Mouse (Mus musculus): ENCODE results near the gene Gm38392.

The Gm38392 gene

DNA sequence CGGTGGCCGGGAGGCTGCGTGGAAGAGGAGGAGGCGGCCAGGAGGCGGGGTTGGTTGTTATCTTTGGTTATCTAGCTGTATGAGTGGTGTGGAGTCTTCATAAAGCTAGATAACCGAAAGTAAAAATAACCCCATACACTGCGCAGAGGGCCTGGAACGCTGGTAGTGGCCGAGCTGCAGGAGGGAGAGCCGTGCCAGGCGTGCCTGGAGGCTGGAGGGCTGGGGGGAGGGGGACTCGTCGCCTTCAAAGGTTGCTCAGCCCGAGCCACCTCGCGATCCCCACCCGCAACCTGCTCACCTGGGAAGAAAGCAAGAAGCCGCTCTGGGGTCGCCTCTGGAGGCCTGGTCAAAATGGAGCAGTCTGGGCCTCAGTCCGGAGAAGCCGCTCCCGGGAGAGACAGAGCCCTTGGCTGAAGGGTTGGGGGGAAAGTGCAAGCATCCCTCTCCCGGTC, 71.4 kb downstream of the Gm38392 start:
- peak in 1 of 2 experiments; percentile 55 for DNase-seq (ENCODE audit: low spot score in 2 of 2)

GRCm38 (mm10) chr3:88214971-88215552, 71.9 kb downstream of the Gm38392 start:
- DNase-seq (ENCODE audit: low spot score in 2 of 2), result peak in 1 of 2 experiments; percentile 52

DNA sequence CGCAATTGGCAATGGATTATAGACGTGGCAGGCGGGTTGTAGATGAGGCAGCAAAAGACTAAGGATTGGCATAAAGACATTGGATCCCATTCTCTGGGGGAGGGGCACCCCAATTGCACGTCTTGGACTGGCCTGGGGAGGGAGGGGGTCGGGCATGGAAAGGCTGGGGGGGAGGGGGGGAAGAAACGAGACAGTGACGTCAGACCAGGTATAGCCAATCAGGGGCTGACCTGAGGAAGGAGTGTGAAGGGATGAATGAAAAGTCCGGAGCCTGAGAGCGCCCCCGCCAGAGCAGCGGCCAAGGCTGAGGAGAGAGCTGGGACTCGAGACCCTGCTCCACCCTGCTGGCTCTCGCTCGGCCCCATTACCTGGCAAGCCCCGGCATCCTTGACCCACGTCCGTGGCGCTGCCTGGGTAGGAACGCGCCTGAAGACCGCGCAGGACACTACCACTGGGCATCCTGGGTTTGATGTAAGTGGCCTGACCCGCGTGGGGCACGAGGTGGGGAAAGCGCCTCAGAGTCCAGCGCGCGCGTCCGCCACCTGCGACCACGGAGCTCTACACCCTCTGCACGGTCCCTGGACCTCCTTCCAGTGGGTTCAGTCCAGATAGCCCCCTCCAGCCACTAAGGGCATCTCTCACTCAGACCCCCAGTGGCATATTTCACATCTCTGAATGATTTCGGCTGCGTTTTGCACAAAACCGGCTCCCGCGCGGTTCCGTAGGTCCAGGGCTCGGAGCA, 72.6 kb downstream of the Gm38392 start:
- DNase-seq (ENCODE audit: low spot score in 2 of 2), result peak; percentile 79 to 82

DNA sequence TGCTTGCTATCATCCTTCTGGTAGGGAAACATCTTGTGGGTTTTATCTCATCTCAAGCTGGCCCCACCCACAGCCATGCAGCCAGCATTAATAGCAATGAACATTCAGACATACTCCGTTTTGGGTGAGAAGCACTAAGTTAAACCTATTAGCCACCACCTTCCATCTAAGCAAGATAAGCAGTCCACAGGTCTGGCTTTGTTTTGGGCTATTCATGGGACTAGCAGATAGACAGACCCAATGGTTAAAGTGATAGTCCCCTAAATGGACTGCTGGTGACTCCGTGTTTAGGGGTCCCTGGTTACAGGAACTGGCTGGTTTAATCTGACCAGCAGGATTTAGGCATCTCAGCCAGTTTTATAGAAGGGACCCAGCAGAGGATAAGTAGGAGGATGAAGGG, 74.0 kb downstream of the Gm38392 start:
- DNase-seq (ENCODE audit: low spot score in 2 of 2), result no peak

GRCm38 (mm10) chr3:88212356-88212755, 74.7 kb downstream of the Gm38392 start:
- DNase-seq (ENCODE audit: low spot score in 2 of 2), result peak in 1 of 2 experiments; percentile 5

- peak in 1 of 2 experiments; percentile 5 for DNase-seq (ENCODE audit: low spot score in 2 of 2)
These were observed 76.1 kb downstream of the Gm38392 start for GRCm38 (mm10) chr3:88210918-88211317.

DNA sequence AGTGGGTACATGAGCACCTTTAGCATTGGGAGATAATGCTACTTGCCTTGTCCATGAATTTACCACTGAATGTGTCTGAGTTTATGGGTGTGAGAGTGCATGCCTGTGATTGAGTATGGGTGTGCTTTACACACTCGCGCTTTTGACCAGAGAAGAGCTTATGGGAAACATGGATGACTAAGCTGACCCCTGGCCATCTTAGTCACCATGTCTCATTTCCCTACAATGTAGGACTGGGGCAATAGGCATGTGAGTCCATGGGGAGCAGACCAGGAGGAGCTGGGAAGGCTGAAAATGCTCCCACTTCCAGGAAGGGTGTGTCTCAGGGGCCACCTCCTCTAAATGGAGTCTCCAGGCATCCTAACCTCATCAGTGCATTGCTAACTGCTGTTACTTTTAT, 76.9 kb downstream of the Gm38392 start:
- DNase-seq (ENCODE audit: low spot score in 2 of 2), result peak in 1 of 2 experiments; percentile 9

GRCm38 (mm10) chr3:88209306-88209705, 77.7 kb downstream of the Gm38392 start:
- DNase-seq (ENCODE audit: low spot score in 2 of 2), result peak in 1 of 2 experiments; percentile 16

DNA sequence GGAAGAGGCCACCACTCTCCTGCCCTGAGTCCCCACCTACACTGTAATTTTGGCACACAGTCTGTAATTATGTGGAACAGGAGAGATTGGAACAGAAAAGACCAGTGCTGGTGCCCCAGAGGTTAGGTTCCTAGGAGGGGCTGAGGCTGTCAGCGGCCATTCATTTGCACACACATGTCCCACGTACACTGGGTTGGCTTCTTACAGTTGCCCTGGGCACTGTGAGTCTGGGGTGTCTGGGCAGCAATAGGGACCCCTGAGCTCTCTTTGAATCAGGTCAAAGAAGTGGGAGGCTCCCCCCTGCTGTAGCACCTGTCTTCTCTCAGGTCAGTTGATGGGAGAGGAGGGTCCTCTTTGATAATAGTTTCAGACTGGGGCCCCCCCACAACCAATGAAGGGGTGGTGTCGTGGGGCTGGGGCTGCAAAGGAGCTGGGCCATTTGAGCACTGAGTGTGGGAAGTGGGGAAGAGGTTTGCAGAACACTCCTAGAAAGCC, 78.7 kb downstream of the Gm38392 start:
- peak; percentile 11 to 17 for DNase-seq (ENCODE audit: low spot score in 2 of 2)

GRCm38 (mm10) chr3:88207451-88208100, 79.4 kb downstream of the Gm38392 start:
- peak in 1 of 2 experiments; percentile 30 for DNase-seq (ENCODE audit: low spot score in 2 of 2)

DNA sequence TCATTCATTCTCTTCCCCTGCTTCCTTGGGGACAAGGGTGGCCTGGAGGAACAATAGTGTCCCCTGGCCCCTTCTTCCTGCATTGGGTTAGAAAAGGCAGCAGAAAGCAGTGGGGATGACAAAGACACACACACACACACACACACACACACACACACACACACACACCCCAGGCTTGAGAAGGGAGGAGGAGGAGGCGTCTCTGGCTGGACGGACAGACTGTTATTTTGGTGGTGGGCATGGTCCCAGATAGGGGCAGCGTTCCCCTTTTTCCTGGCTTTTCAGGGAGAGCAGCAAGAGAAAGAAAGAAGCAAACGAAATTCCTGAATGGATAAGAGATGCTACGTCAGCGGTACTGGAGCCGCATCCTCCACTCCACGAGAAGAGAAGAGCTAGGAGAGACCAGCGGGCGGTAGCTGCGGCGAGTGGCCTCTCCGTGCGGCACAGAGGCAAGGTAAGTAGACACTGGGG, 80.1 kb downstream of the Gm38392 start:
- DNase-seq (ENCODE audit: low spot score in 2 of 2), result peak; percentile 75 to 81

GRCm38 (mm10) chr3:88206500-88206899, 80.5 kb downstream of the Gm38392 start:
- peak; percentile 31 to 40 for DNase-seq (ENCODE audit: low spot score in 2 of 2)

DNA sequence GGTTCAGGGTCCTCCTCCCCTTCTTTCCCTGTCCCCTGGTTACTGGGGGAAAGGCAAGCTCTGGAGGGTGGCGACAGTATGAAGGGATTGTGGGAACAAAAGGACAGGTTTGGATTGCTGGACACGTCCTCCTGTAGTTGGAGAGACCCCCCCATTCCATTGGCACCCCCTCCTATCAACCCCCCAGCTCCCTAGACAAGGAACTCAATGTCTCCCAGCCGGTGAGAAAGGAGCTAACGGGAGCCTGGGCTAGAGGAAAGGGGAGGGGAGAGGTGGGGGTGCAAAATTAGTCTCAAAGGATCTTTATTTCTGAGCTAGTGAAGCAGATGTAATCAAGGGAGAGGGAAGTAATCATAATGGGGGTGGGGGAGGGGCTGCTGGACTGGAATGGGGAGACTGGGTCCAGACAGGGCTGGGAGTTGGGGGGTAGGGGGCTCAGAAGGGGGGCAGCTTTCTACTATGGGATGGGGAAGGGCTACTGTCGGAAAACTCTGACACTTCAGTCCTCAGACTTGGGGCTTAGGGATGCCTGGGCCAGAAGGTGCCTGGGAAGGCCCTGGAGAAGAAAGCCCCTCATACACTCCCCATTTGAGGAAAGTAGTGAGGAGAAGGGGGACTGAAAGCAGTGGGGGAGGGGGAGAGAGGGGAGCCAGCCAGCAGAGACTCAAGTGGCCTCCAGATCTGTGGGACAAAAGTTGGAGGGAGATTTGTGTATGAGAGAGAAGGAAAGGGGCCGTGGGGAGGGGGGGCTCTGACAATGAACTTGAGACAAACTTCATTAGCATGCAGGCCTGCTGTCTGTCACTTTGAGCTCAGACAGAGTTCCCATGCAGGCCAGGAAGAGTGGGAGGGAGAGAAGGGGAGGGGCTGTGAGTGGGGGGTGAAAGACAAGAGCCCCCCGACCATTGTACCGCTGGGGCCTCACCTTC, 81.2 kb downstream of the Gm38392 start:
- peak; percentile 9 to 35 for DNase-seq (ENCODE audit: low spot score in 2 of 2)

GRCm38 (mm10) chr3:88205176-88205562, 81.8 kb downstream of the Gm38392 start:
- peak; percentile 17 to 32 for DNase-seq (ENCODE audit: low spot score in 2 of 2)

DNA sequence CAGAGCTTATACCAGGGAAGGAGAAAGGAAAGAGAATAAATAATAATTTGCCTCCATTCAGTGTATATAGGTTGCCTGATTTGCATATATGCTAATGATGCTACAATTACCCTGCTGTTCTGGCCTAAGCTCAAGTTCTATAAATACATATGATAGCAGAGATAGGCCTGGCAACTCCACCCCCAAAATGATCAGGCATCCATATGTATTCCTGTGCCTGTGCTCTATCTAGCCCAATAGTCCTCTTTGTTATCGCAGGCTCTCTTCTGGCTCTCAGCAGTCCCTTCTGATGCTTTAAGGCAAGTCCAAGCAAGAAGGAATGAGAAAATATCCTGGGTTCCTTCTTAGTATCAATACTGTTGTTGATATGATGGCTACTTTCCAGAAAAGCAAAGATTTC, 82.3 kb downstream of the Gm38392 start:
- DNase-seq (ENCODE audit: low spot score in 2 of 2), result peak; percentile 26 to 52

- DNase-seq (ENCODE audit: low spot score in 2 of 2), result peak; percentile 17 to 28
These were observed 82.9 kb downstream of the Gm38392 start for GRCm38 (mm10) chr3:88203999-88204700.

DNA sequence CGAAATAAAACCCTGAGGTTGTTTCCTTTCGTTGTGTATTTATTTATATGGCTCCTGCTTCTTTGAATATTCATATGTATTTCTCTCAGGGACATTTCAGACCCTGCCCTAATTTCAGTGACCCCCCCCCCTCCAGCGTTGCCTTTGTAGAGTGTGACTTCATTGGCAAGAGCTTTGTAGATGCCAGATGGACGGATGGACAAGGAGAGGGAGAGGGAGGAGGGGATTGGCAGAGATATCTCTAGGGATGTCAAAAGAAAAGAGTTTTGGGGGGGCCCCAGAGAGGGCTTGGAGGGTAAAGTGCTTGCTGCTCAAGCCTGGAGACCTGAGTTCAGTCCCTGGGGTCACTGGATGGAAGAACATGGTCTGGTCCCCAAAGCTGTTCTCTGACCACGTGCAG, 83.6 kb downstream of the Gm38392 start:
- no peak for DNase-seq (ENCODE audit: low spot score in 2 of 2)

GRCm38 (mm10) chr3:88202986-88203385, 84.0 kb downstream of the Gm38392 start:
- DNase-seq (ENCODE audit: low spot score in 2 of 2), result peak in 1 of 2 experiments; percentile 17

- DNase-seq (ENCODE audit: low spot score in 2 of 2), result no peak
These were observed 85.4 kb downstream of the Gm38392 start for GRCm38 (mm10) chr3:88201640-88202039.

- no peak for DNase-seq (ENCODE audit: low spot score in 2 of 2)
These were observed 86.1 kb downstream of the Gm38392 start for GRCm38 (mm10) chr3:88200972-88201330.
